Mouse (Mus musculus) limb, embryonic 14.5 days (tissue): ENCODE measurements around the gene Sez6l. TPM values are rescaled to one million over a fixed set of nuclear protein-coding genes. Genes with fewer than 3 reads are reported as not detected.

Experiments used
- ATAC-seq: fragments of 200-750 bp; cut with Nextera tagmentation; 2 replicates; pipeline ENCODE4 v1.8.0; 2017; ENCODE audit warnings: low read depth, moderate number of reproducible peaks, moderate TSS enrichment; ENCODE audit not compliant: low FRiP score
- DNase-seq: peaks from one replicate; pipeline ENCODE4 v3.0.0-alpha.2; 2015; ENCODE audit warnings: low spot score
- H3K27ac ChIP-seq: fragments of 300-500 bp; sonication (generic); replicated peaks from 2 replicates; pipeline ENCODE4 v1.5.1; 2014; ENCODE audit warnings: low read depth, mild to moderate bottlenecking, low read length, moderate library complexity, mixed read lengths
- H3K27me3 ChIP-seq: fragments of 300-500 bp; sonication (generic); 2 replicates; pipeline ENCODE4 v1.6.1; 2014; ENCODE audit warnings: low read length, mixed read lengths; ENCODE audit not compliant: control insufficient read depth, insufficient read depth
- H3K36me3 ChIP-seq: fragments of 300-500 bp; sonication (generic); 2 replicates; pipeline ENCODE4 v1.6.1; 2014; ENCODE audit warnings: mild to moderate bottlenecking, low read length, moderate library complexity, mixed read lengths; ENCODE audit not compliant: control insufficient read depth, insufficient read depth
- H3K4me1 ChIP-seq: fragments of 300-500 bp; sonication (generic); 2 replicates; pipeline ENCODE4 v1.6.1; 2014; ENCODE audit warnings: antibody characterized with exemption, low read length, mixed read lengths; ENCODE audit not compliant: control insufficient read depth, insufficient read depth
- H3K4me2 ChIP-seq: fragments of 300-500 bp; sonication (generic); replicated peaks from 2 replicates; pipeline ENCODE4 v1.6.1; 2014; ENCODE audit warnings: low read depth, mild to moderate bottlenecking, low read length, moderate library complexity; ENCODE audit not compliant: severe bottlenecking
- H3K4me3 ChIP-seq: fragments of 300-500 bp; sonication (generic); replicated peaks from 2 replicates; pipeline ENCODE4 v1.5.1; 2014; ENCODE audit warnings: low read length
- H3K9ac ChIP-seq: fragments of 300-500 bp; sonication (generic); 2 replicates; pipeline ENCODE4 v1.6.1; 2014; ENCODE audit warnings: mild to moderate bottlenecking, low read depth, low read length, moderate library complexity; ENCODE audit not compliant: severe bottlenecking
- H3K9me3 ChIP-seq: fragments of 300-500 bp; sonication (generic); 2 replicates; pipeline ENCODE4 v1.6.1; 2016; ENCODE audit warnings: low read length; ENCODE audit not compliant: control insufficient read depth
- POLR2A ChIP-seq: fragments of 200-500 bp; IDR thresholded peaks from 2 replicates; pipeline ENCODE4 v1.8.0; 2012; ENCODE audit warnings: inconsistent platforms, mild to moderate bottlenecking, moderate library complexity, borderline replicate concordance; ENCODE audit not compliant: insufficient read depth, insufficient read length; ENCODE audit errors: extremely low read depth
- WGBS: fragments of 180-500 bp; shearing (Covaris S2); extraction: QIAGEN DNeasy Blood & Tissue Kit; methylation state at CpG from one replicate; pipeline ENCODE4 v1.1.7; 2014; 5-methylcytosine and 5-hydroxymethylcytosine counted together
- polyA plus RNA-seq, 2 experiments: library from polyadenylated mRNA; depleted of rRNA in 1 of 2; stranded (reverse) in 1 of 2; unstranded in 1 of 2; fragments of >200 nt; fragmentation: Nextera tagmentation in 1 of 2; extraction: Ambion mirVana in 1 of 2; gene quantifications; 2 replicates each; pipeline versions ENCODE4 v1.2.1 to v1.2.3; 2012 to 2014

The Sez6l gene
- polyA plus RNA-seq, 2 experiments, result 0.89 to 1.8 TPM

DNA sequence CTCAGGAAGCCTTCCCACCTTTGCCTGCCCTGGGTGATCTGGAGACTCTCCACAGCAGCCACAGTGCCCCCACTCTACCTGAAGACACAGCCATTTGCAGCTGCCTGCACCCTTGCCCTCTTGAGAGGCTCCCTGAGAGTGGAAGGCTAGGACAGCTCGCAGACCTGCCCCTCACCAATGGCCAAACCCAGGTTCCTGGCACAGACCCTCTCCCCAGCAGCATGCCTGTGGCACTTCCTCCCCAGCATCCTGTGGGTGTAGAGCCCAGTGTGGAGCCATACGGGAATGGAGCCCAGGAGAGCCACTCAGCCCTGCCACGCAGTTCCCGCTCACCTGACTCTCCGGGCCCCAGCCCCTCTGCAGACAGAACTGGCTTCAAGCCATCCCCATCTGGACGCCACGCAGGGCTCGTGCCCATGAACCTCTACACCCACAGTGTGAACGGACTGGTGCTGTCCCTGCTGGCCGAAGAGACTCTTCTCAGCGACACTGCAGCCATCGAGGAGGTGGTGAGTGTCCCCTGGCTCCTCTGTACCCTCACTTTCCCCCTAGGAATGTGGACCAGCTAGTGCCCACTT is 206.7 kb downstream of the Sez6l start:
- ATAC-seq (no peak), DNase-seq (no peak)
- no peak overlapping the region for H3K27ac ChIP-seq
- H3K9me3 ChIP-seq, result no peaks in the 10 kb centered on the region
- no peaks in the 10 kb centered on the region for H3K27me3 ChIP-seq
- H3K4me2 ChIP-seq, result no peak overlapping the region
- H3K4me3 ChIP-seq, result no peak overlapping the region
- WGBS, result 86% methylated on average over 12 of the region's 12 CpGs
- no peak overlapping the region for H3K9ac ChIP-seq
- H3K36me3 ChIP-seq, result peaks cover 64% of the 10 kb centered on the region
- no peak for TF ChIP-seq POLR2A
- no peaks in the 10 kb centered on the region for H3K4me1 ChIP-seq

DNA sequence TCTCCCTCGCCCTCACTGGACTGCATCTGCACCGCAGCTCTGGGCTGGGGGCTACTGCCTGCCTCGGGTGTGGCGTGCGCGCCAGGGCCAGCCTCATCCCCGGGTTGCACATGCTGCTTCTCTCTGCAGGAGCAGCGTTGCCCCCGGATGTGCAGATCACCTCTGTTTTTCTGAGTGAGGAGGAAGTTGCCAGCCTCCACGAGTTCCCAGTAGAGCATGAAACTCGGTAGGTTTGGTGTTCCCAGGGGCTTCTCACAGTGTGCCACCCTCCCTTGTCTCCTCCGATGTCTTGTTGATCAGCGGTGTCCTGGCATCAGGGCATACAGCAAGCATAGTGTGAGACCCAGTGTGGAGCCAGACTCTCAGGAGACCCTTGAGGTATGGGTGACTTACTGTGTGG is 207.7 kb downstream of the Sez6l start:
- Histone ChIP-seq H3K36me3 (peaks cover 67% of the 10 kb centered on the region), H3K4me1 (no peaks in the 10 kb centered on the region), H3K4me2 (no peak overlapping the region), H3K27ac (no peak overlapping the region), H3K4me3 (no peak overlapping the region), H3K27me3 (no peaks in the 10 kb centered on the region), H3K9ac (no peak overlapping the region), H3K9me3 (no peaks in the 10 kb centered on the region)
- DNase-seq, result no peak
- no peak for ATAC-seq
- no peak for TF ChIP-seq POLR2A
- WGBS, result 89% methylated on average over 13 of the region's 13 CpGs

Other genes with a start within 250 kb of the Sez6l start
- 60.7 and 72.0 TPM in 2 replicates for gene Srrd, start 234.1 kb downstream of the Sez6l start, polyA plus RNA-seq (2012; rRNA removed)
- gene Srrd, start 234.1 kb downstream of the Sez6l start, polyA plus RNA-seq (2014; fragmentation: Nextera tagmentation; extraction: Ambion mirVana), result 43.7 and 46.6 TPM in 2 replicates
- gene Hps4, start 234.1 kb downstream of the Sez6l start, polyA plus RNA-seq (2012; rRNA removed), result 52.5 and 72.0 TPM in 2 replicates
- 28.0 and 31.9 TPM in 2 replicates for gene Hps4, start 234.1 kb downstream of the Sez6l start, polyA plus RNA-seq (2014; fragmentation: Nextera tagmentation; extraction: Ambion mirVana)
- gene Gm6583, start 221.2 kb downstream of the Sez6l start, polyA plus RNA-seq (2012; rRNA removed), result not detected in 2 replicates
- 0.08 and 0.22 TPM in 2 replicates for gene Gm6583, start 221.2 kb downstream of the Sez6l start, polyA plus RNA-seq (2014; fragmentation: Nextera tagmentation; extraction: Ambion mirVana)
- 23.1 and 36.8 TPM in 2 replicates for gene Asphd2, start 182.3 kb downstream of the Sez6l start, polyA plus RNA-seq (2012; rRNA removed)
- gene Asphd2, start 182.3 kb downstream of the Sez6l start, polyA plus RNA-seq (2014; fragmentation: Nextera tagmentation; extraction: Ambion mirVana), result 25.9 and 26.1 TPM in 2 replicates
- not detected in 2 replicates for gene Gm6588, start 127.8 kb downstream of the Sez6l start, polyA plus RNA-seq (2012; rRNA removed)
- not detected in 2 replicates for gene Gm6588, start 127.8 kb downstream of the Sez6l start, polyA plus RNA-seq (2014; fragmentation: Nextera tagmentation; extraction: Ambion mirVana)